Mouse (Mus musculus): ENCODE data around the gene Chaf1b. TPM values are rescaled to one million over a fixed set of nuclear protein-coding genes. Genes with fewer than 3 reads are reported as not detected.

Gene Chaf1b
- total and polyA plus RNA-seq, 2 experiments from 2014 or later: 12.6 to 13.6 TPM

- ATAC-seq (ENCODE audit: insufficient read depth, low read depth) (no peak), DNase-seq (ENCODE audit: low spot score) (no peak)
- H3K9me3 ChIP-seq (replicated peaks; ENCODE audit: control insufficient read depth, low read length): no peaks in the 10 kb centered on the region
- WGBS: 80% methylated on average over 4 of the region's 4 CpGs
- no peak overlapping the region for H3K9ac ChIP-seq (replicated peaks; ENCODE audit: low read depth, low read length)
- TF ChIP-seq CTCF (IDR thresholded peaks at IDR 0.05; ENCODE audit: low read depth) (no peak), EP300 (IDR thresholded peaks at IDR 0.05; ENCODE audit: low read depth) (no peak)
- no peaks in the 10 kb centered on the region for H3K4me1 ChIP-seq (ENCODE audit: control insufficient read depth, insufficient read depth)
- no peak overlapping the region for H3K4me3 ChIP-seq (ENCODE audit: low read depth, low read length)
- H3K4me2 ChIP-seq (ENCODE audit: low read depth, low read length): no peak overlapping the region
- H3K27me3 ChIP-seq (ENCODE audit: control insufficient read depth, insufficient read depth, low read length): peaks cover 30% of the 10 kb centered on the region; the same call in 1 of the 2 replicates
- H3K27ac ChIP-seq (ENCODE audit: low read depth): no peak overlapping the region
- H3K36me3 ChIP-seq (replicated peaks; ENCODE audit: control insufficient read depth, insufficient read depth, low read length): no peaks in the 10 kb centered on the region
Observed at GRCm38 (mm10) chr16:93939961-93940360, 56.3 kb downstream of the Chaf1b start.

GRCm38 (mm10) chr16:93941781-93942567, 58.3 kb downstream of the Chaf1b start:
- Histone ChIP-seq H3K9ac (replicated peaks; ENCODE audit: low read depth, low read length) (no peak overlapping the region), H3K36me3 (replicated peaks; ENCODE audit: control insufficient read depth, insufficient read depth, low read length) (no peaks in the 10 kb centered on the region), H3K4me2 (ENCODE audit: low read depth, low read length) (no peak overlapping the region), H3K27ac (ENCODE audit: low read depth) (no peak overlapping the region), H3K4me1 (ENCODE audit: control insufficient read depth, insufficient read depth) (no peaks in the 10 kb centered on the region), H3K27me3 (ENCODE audit: control insufficient read depth, insufficient read depth, low read length) (0 out of 2 replicates have a peak, but pooled peaks cover 10% of the 10 kb centered on the region), H3K4me3 (ENCODE audit: low read depth, low read length) (no peak overlapping the region), H3K9me3 (replicated peaks; ENCODE audit: control insufficient read depth, low read length) (no peaks in the 10 kb centered on the region)
- TF ChIP-seq CTCF (IDR thresholded peaks at IDR 0.05; ENCODE audit: low read depth) (no peak), EP300 (IDR thresholded peaks at IDR 0.05; ENCODE audit: low read depth) (no peak)
- ATAC-seq (ENCODE audit: insufficient read depth, low read depth) (no peak), DNase-seq (ENCODE audit: low spot score) (no peak)
- WGBS: 73% methylated on average over 10 of the region's 10 CpGs

- TF ChIP-seq EP300 (IDR thresholded peaks at IDR 0.05; ENCODE audit: low read depth) (no peak), CTCF (IDR thresholded peaks at IDR 0.05; ENCODE audit: low read depth) (no peak)
- no peak for ATAC-seq (ENCODE audit: insufficient read depth, low read depth)
- 84% methylated on average over 10 of the region's 10 CpGs for WGBS
Observed at GRCm38 (mm10) chr16:93942796-93943502, 59.2 kb downstream of the Chaf1b start.

GRCm38 (mm10) chr16:93944301-93944700, 60.6 kb downstream of the Chaf1b start:
- ATAC-seq (ENCODE audit: insufficient read depth, low read depth): no peak
- no peak for DNase-seq (ENCODE audit: low spot score)
- 63% methylated on average over 6 of the region's 6 CpGs for WGBS
- no peaks in the 10 kb centered on the region for H3K4me1 ChIP-seq (ENCODE audit: control insufficient read depth, insufficient read depth)
- no peak for TF ChIP-seq EP300 (IDR thresholded peaks at IDR 0.05; ENCODE audit: low read depth)
- TF ChIP-seq CTCF (IDR thresholded peaks at IDR 0.05; ENCODE audit: low read depth): no peak
- H3K36me3 ChIP-seq (replicated peaks; ENCODE audit: control insufficient read depth, insufficient read depth, low read length): no peaks in the 10 kb centered on the region
- H3K9me3 ChIP-seq (replicated peaks; ENCODE audit: control insufficient read depth, low read length): no peaks in the 10 kb centered on the region
- no peak overlapping the region for H3K4me3 ChIP-seq (ENCODE audit: low read depth, low read length)
- H3K27me3 ChIP-seq (ENCODE audit: control insufficient read depth, insufficient read depth, low read length): 0 out of 2 replicates have a peak, but pooled peaks cover 3% of the 10 kb centered on the region
- H3K4me2 ChIP-seq (ENCODE audit: low read depth, low read length): no peak overlapping the region
- H3K27ac ChIP-seq (ENCODE audit: low read depth): no peak overlapping the region
- H3K9ac ChIP-seq (replicated peaks; ENCODE audit: low read depth, low read length): no peak overlapping the region

More at GRCm38 (mm10) chr16:93942796-93943502, 59.2 kb downstream of the Chaf1b start:
- Histone ChIP-seq H3K27me3 (ENCODE audit: control insufficient read depth, insufficient read depth, low read length) (0 out of 2 replicates have a peak, but pooled peaks cover 1% of the 10 kb centered on the region), H3K27ac (ENCODE audit: low read depth) (no peak overlapping the region), H3K9me3 (replicated peaks; ENCODE audit: control insufficient read depth, low read length) (no peaks in the 10 kb centered on the region), H3K4me1 (ENCODE audit: control insufficient read depth, insufficient read depth) (no peaks in the 10 kb centered on the region), H3K4me2 (ENCODE audit: low read depth, low read length) (no peak overlapping the region), H3K4me3 (ENCODE audit: low read depth, low read length) (no peak overlapping the region), H3K36me3 (replicated peaks; ENCODE audit: control insufficient read depth, insufficient read depth, low read length) (no peaks in the 10 kb centered on the region), H3K9ac (replicated peaks; ENCODE audit: low read depth, low read length) (no peak overlapping the region)
- no peak for DNase-seq (ENCODE audit: low spot score)

- Histone ChIP-seq H3K4me3 (ENCODE audit: low read depth, low read length) (no peak overlapping the region), H3K36me3 (replicated peaks; ENCODE audit: control insufficient read depth, insufficient read depth, low read length) (no peaks in the 10 kb centered on the region), H3K4me1 (ENCODE audit: control insufficient read depth, insufficient read depth) (no peaks in the 10 kb centered on the region), H3K27ac (ENCODE audit: low read depth) (no peak overlapping the region), H3K27me3 (ENCODE audit: control insufficient read depth, insufficient read depth, low read length) (0 out of 2 replicates have a peak, but pooled peaks cover 6% of the 10 kb centered on the region), H3K9me3 (replicated peaks; ENCODE audit: control insufficient read depth, low read length) (no peaks in the 10 kb centered on the region), H3K9ac (replicated peaks; ENCODE audit: low read depth, low read length) (no peak overlapping the region), H3K4me2 (ENCODE audit: low read depth, low read length) (no peak overlapping the region)
- ATAC-seq (ENCODE audit: insufficient read depth, low read depth) (no peak), DNase-seq (ENCODE audit: low spot score) (no peak)
- TF ChIP-seq CTCF (IDR thresholded peaks at IDR 0.05; ENCODE audit: low read depth): no peak
- TF ChIP-seq EP300 (IDR thresholded peaks at IDR 0.05; ENCODE audit: low read depth): no peak
- WGBS: 83% methylated on average over 4 of the region's 4 CpGs
Observed at GRCm38 (mm10) chr16:93947396-93947795, 63.7 kb downstream of the Chaf1b start.

Other genes with a start within 250 kb of the Chaf1b start
- gene Cbr3, start 200.7 kb upstream of the Chaf1b start, total RNA-seq (2014; rRNA removed; ENCODE audit: low replicate concordance): 1.6 TPM in 1 of 2 replicates, not detected in the other
- 1.3 and 1.7 TPM in 2 replicates for gene Cbr3, start 200.7 kb upstream of the Chaf1b start, polyA plus RNA-seq (2015; fragmentation: Nextera tagmentation; extraction: Ambion mirVana)
- gene Dop1b, start 172.0 kb upstream of the Chaf1b start, total RNA-seq (2014; rRNA removed; ENCODE audit: low replicate concordance): 13.0 and 13.2 TPM in 2 replicates
- gene Dop1b, start 172.0 kb upstream of the Chaf1b start, polyA plus RNA-seq (2015; fragmentation: Nextera tagmentation; extraction: Ambion mirVana): 6.0 and 7.2 TPM in 2 replicates
- gene Morc3, start 51.8 kb upstream of the Chaf1b start, total RNA-seq (2014; rRNA removed; ENCODE audit: low replicate concordance): 35.5 and 38.8 TPM in 2 replicates
- gene Morc3, start 51.8 kb upstream of the Chaf1b start, polyA plus RNA-seq (2015; fragmentation: Nextera tagmentation; extraction: Ambion mirVana): 14.7 and 20.2 TPM in 2 replicates
- not detected in 2 replicates for gene Cldn14, start 124.9 kb downstream of the Chaf1b start, total RNA-seq (2014; rRNA removed; ENCODE audit: low replicate concordance)
- not detected in 2 replicates for gene Cldn14, start 124.9 kb downstream of the Chaf1b start, polyA plus RNA-seq (2015; fragmentation: Nextera tagmentation; extraction: Ambion mirVana)
- not detected in 2 replicates for gene Sim2, start 201.0 kb downstream of the Chaf1b start, total RNA-seq (2014; rRNA removed; ENCODE audit: low replicate concordance)
- gene Sim2, start 201.0 kb downstream of the Chaf1b start, polyA plus RNA-seq (2015; fragmentation: Nextera tagmentation; extraction: Ambion mirVana): 0.03 TPM in 1 of 2 replicates, not detected in the other

All from heart, postnatal 0 days (tissue).